Mouse (Mus musculus) spleen, adult 12 weeks (tissue): ENCODE data around the gene Zfhx3.
"Not testable (repeated sequence)": the region's sequence is repeated elsewhere in the genome, so short reads cannot be mapped to it uniquely, and the experiment has no call there.

Experiments
- DNase-seq: peaks from one replicate; pipeline ENCODE4 v3.0.0; 2022; ENCODE audit warnings: low spot score

Zfhx3 gene

GRCm38 (mm10) chr8:107941922-107942694, at the start of gene Zfhx3:
Gene Zfhx3, plus strand, starts transcription at chr8:107942644.
- no peak for DNase-seq

GRCm38 (mm10) chr8:107918984-107919383, 23.5 kb upstream of the Zfhx3 start:
- DNase-seq: no peak

- no peak for DNase-seq
Observed at GRCm38 (mm10) chr8:107926149-107926548, 16.3 kb upstream of the Zfhx3 start.

GRCm38 (mm10) chr8:107936725-107937124, 5.7 kb upstream of the Zfhx3 start:
- no peak for DNase-seq

- not testable (repeated sequence) for DNase-seq
Observed at GRCm38 (mm10) chr8:107938231-107938630, 4.2 kb upstream of the Zfhx3 start.

GRCm38 (mm10) chr8:107940181-107940580, 2.3 kb upstream of the Zfhx3 start:
- no peak for DNase-seq

- no peak for DNase-seq
Observed at GRCm38 (mm10) chr8:107942752-107943510, 487 bp downstream of the Zfhx3 start.

GRCm38 (mm10) chr8:107943550-107944348, 1.3 kb downstream of the Zfhx3 start:
- no peak for DNase-seq

GRCm38 (mm10) chr8:107944676-107945600, 2.5 kb downstream of the Zfhx3 start:
- no peak for DNase-seq

GRCm38 (mm10) chr8:107946888-107947287, 4.4 kb downstream of the Zfhx3 start:
- no peak for DNase-seq

GRCm38 (mm10) chr8:107955887-107956286, 13.4 kb downstream of the Zfhx3 start:
- no peak for DNase-seq

GRCm38 (mm10) chr8:107957566-107957965, 15.1 kb downstream of the Zfhx3 start:
- no peak for DNase-seq

- no peak for DNase-seq
Observed at GRCm38 (mm10) chr8:107960466-107960865, 18.0 kb downstream of the Zfhx3 start.

- DNase-seq: no peak
Observed at GRCm38 (mm10) chr8:107960878-107961277, 18.4 kb downstream of the Zfhx3 start.

- no peak for DNase-seq
Observed at GRCm38 (mm10) chr8:107972198-107972597, 29.8 kb downstream of the Zfhx3 start.

GRCm38 (mm10) chr8:107974451-107974850, 32.0 kb downstream of the Zfhx3 start:
- no peak for DNase-seq

GRCm38 (mm10) chr8:107978247-107978646, 35.8 kb downstream of the Zfhx3 start:
- no peak for DNase-seq

GRCm38 (mm10) chr8:107980618-107981017, 38.2 kb downstream of the Zfhx3 start:
- DNase-seq: no peak

GRCm38 (mm10) chr8:107986629-107987028, 44.2 kb downstream of the Zfhx3 start:
- no peak for DNase-seq

GRCm38 (mm10) chr8:107998874-107999273, 56.4 kb downstream of the Zfhx3 start:
- no peak for DNase-seq

GRCm38 (mm10) chr8:108011516-108011915, 69.1 kb downstream of the Zfhx3 start:
- DNase-seq: no peak
